ENCODE assay signal across 8 mouse cellular contexts in the genomic region with DNA sequence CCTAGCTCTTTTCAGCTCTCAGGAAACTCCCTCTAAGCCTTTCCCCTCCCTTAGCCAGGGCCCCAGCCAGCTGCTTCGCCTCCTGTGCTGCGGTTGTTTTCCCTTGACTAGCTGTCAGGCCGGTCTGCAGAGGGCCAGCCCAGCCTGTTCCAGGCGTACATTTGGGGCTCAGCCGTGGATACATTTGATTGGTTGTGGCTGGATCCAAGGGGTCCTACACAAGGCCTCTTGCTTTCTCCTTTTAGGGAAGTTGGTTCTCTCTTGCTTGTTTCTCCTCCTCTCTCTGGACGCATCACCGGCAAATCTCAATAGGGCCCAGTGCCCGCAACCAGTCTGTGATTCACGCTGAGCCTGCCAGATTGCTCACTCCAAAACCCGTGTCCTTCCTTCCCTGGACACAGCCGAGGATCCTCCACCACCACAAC. TPM values are rescaled to one million over a fixed set of nuclear protein-coding genes. Genes with fewer than 3 reads are reported as not detected.
DNase-seq lines count a peak whose midpoint lies in the region; ATAC-seq and TF ChIP-seq lines count a peak whose summit lies in the region.

No protein-coding gene starts in this region.

- no peaks in the 10 kb centered on the region for H3K9me3 ChIP-seq in hindbrain, embryonic 16.5 days (ENCODE audit: control insufficient read depth, low read length)
- no peaks in the 10 kb centered on the region for H3K9me3 ChIP-seq in lung, embryonic 15.5 days

- H3K79me2 ChIP-seq in C2C12 (ENCODE audit: control insufficient read depth, insufficient read depth), result peaks cover 92% of the 10 kb centered on the region

- ATAC-seq in hindbrain, embryonic 16.5 days, result peak; percentile 77
- ATAC-seq in lung, embryonic 15.5 days (ENCODE audit: borderline replicate concordance, extremely low read depth, low FRiP score, low TSS enrichment), result peak; percentile 96

- peak overlapping the region; percentile 31 for H3K27ac ChIP-seq in hindbrain, embryonic 16.5 days (ENCODE audit: low read depth, low read length)
- peak overlapping the region; percentile 92 for H3K27ac ChIP-seq in lung, embryonic 15.5 days
- H3K27ac ChIP-seq in layer of hippocampus, adult 2 months, result no peak overlapping the region

- H3K4me2 ChIP-seq in hindbrain, embryonic 16.5 days (ENCODE audit: low read length), result no peak overlapping the region
- H3K4me2 ChIP-seq in lung, embryonic 15.5 days, result no peak overlapping the region

- H3ac ChIP-seq in C2C12 (ENCODE audit: control insufficient read depth, insufficient read length, low read depth), result peak overlapping the region; percentile 21

- no peak overlapping the region for H3K9ac ChIP-seq in hindbrain, embryonic 16.5 days (ENCODE audit: low read depth, low read length)
- H3K9ac ChIP-seq in lung, embryonic 15.5 days, result no peak overlapping the region

- DNase-seq in cerebellum, postnatal 14 days, result peak; percentile 57 to 66
- DNase-seq in gastrocnemius, postnatal 14 days, result peak; percentile 76
- peak; percentile 60 for DNase-seq in ovary, postnatal 36 days (ENCODE audit: low spot score)
- no peak for DNase-seq in layer of hippocampus, adult 2 months (ENCODE audit: low spot score in 2 of 2)
- no peak for DNase-seq in layer of hippocampus, postnatal 25 days (ENCODE audit: extremely low spot score in 1 of 2, low spot score in 1 of 2)

- intact Hi-C loops in gastrocnemius, postnatal 14 days (cut with DNase I; ENCODE audit: low total_unique reads), result loop anchor here (5.0 kb wide), 1 partner anchor 70 kb away; no protein-coding TSS in a partner anchor

- no peak overlapping the region for H3K4me3 ChIP-seq in C2C12 (ENCODE audit: insufficient read depth, poor library complexity, severe bottlenecking)
- no peak overlapping the region for H3K4me3 ChIP-seq in hindbrain, embryonic 16.5 days (ENCODE audit: low read length)
- no peak overlapping the region for H3K4me3 ChIP-seq in lung, embryonic 15.5 days
- no peak overlapping the region for H3K4me3 ChIP-seq in layer of hippocampus, adult 2 months

- peaks cover 11% of the 10 kb centered on the region for H3K4me1 ChIP-seq in hindbrain, embryonic 16.5 days (ENCODE audit: control insufficient read depth, insufficient read depth, low read depth, low read length)
- peaks cover 49% of the 10 kb centered on the region for H3K4me1 ChIP-seq in lung, embryonic 15.5 days

- peaks cover 49% of the 10 kb centered on the region for H3K79me3 ChIP-seq in C2C12 (ENCODE audit: low read depth)

- H3K36me3 ChIP-seq in C2C12 (ENCODE audit: control insufficient read depth, insufficient read depth), result peaks cover 25% of the 10 kb centered on the region
- no peaks in the 10 kb centered on the region for H3K36me3 ChIP-seq in hindbrain, embryonic 16.5 days (ENCODE audit: control insufficient read depth, insufficient read depth, low read length)
- H3K36me3 ChIP-seq in lung, embryonic 15.5 days, result peaks cover 5% of the 10 kb centered on the region; the same call in 1 of the 2 replicates

- WGBS in hindbrain, embryonic 16.5 days, result 21% methylated on average over 11 of the region's 11 CpGs
- 24% methylated on average over 11 of the region's 11 CpGs for WGBS in lung, embryonic 15.5 days

- no peaks in the 10 kb centered on the region for H3K27me3 ChIP-seq in C2C12 (ENCODE audit: control insufficient read depth, insufficient read depth, insufficient read length)
- H3K27me3 ChIP-seq in hindbrain, embryonic 16.5 days (replicated peaks; ENCODE audit: control insufficient read depth, insufficient read depth, low read length), result no peaks in the 10 kb centered on the region
- no peaks in the 10 kb centered on the region for H3K27me3 ChIP-seq in lung, embryonic 15.5 days

- TF ChIP-seq CTCF in C2C12 (IDR thresholded peaks at IDR 0.05; ENCODE audit: control insufficient read depth, insufficient read depth, insufficient read length), result no peak
- TF ChIP-seq CTCF in layer of hippocampus, adult 2 months (conservative IDR thresholded peaks at IDR 0.05), result no peak

TF ChIP-seq in C2C12, 6 proteins besides CTCF, POLR2A, EP300 and RAD21:
- TF ChIP-seq USF1 (IDR thresholded peaks at IDR 0.05; ENCODE audit: low read depth) (no peak), CEBPB (IDR thresholded peaks at IDR 0.05; ENCODE audit: low read depth) (peak; percentile 5), MYOG (IDR thresholded peaks at IDR 0.05; ENCODE audit: control insufficient read depth, extremely low read depth, insufficient read length) (no peak), MAX (IDR thresholded peaks at IDR 0.05) (peak; percentile 13), FOSL1 (IDR thresholded peaks at IDR 0.05; ENCODE audit: insufficient read depth, low read length, poor library complexity, severe bottlenecking) (no peak), MYOD1 (IDR thresholded peaks at IDR 0.05; ENCODE audit: control insufficient read depth, insufficient read length, low read depth) (peak; percentile 44)

RNA-seq across cellular contexts. Expression of gene Parva, which starts 40.4 kb away (rescaled TPM):
- 126 TPM for polyA plus RNA-seq in C2C12 (2012; fragmentation: generic; extraction: Trizol)
- 10 to 100 TPM; 36.1 to 41.5 TPM for total RNA-seq in gastrocnemius, postnatal 14 days (2021)
- polyA plus RNA-seq in hindbrain, embryonic 16.5 days (2015; fragmentation: Nextera tagmentation; extraction: Ambion mirVana), result 28.5 and 34.3 TPM in 2 replicates
- 109 TPM in 2 replicates for polyA plus RNA-seq in lung, embryonic 15.5 days (2015; fragmentation: Nextera tagmentation; extraction: Ambion mirVana)
- 10 to 100 TPM; 47.6 to 49.1 TPM for total RNA-seq in layer of hippocampus, adult 2 months (2021)
- 10 to 100 TPM; 47.7 to 49.8 TPM for total RNA-seq in layer of hippocampus, postnatal 25 days (2021)

Comparison
In these comparisons a context has a peak if more than half of its experiments do, and no peak if none do; other contexts are left out.
1. DNase-seq: peak in cerebellum, postnatal 14 days (2 of 2), gastrocnemius, postnatal 14 days (single experiment) and ovary, postnatal 36 days (single experiment); none in layer of hippocampus, adult 2 months (0 of 2) and layer of hippocampus, postnatal 25 days (0 of 2).